Mouse (Mus musculus) CD4-positive, CD25-positive, alpha-beta regulatory T cell, adult 4 months (primary cell): ENCODE data around the gene Igfbp2. TPM values are rescaled to one million over a fixed set of nuclear protein-coding genes. Genes with fewer than 3 reads are reported as not detected.

Experiments
- ATAC-seq: one replicate; pipeline ENCODE4 v1.8.0; 2017
- polyA plus RNA-seq, 2 experiments: library from polyadenylated mRNA; unstranded; fragments of 100-300 nt; shearing (Covaris generic); gene quantifications; one replicate each; pipeline ENCODE4 v1.2.1; 2017

The Igfbp2 gene
- polyA plus RNA-seq, 2 experiments from 2014 or later = not detected

GRCm38 (mm10) chr1:72856209-72856909 lies 32.1 kb downstream of the Igfbp2 start:
- ATAC-seq = no peak

GRCm38 (mm10) chr1:72857142-72857541 lies 32.8 kb downstream of the Igfbp2 start:
- no peak for ATAC-seq

- no peak for ATAC-seq
These were observed 33.3 kb downstream of the Igfbp2 start for GRCm38 (mm10) chr1:72857631-72858030.

- ATAC-seq = no peak
These were observed 34.0 kb downstream of the Igfbp2 start for GRCm38 (mm10) chr1:72858286-72858685.

- ATAC-seq = no peak
These were observed 34.6 kb downstream of the Igfbp2 start for GRCm38 (mm10) chr1:72858874-72859273.

GRCm38 (mm10) chr1:72859963-72860362 lies 35.7 kb downstream of the Igfbp2 start:
- no peak for ATAC-seq

- no peak for ATAC-seq
These were observed 36.2 kb downstream of the Igfbp2 start for GRCm38 (mm10) chr1:72860502-72860901.

GRCm38 (mm10) chr1:72861702-72862101 lies 37.4 kb downstream of the Igfbp2 start:
- ATAC-seq = no peak

- no peak for ATAC-seq
These were observed 37.9 kb downstream of the Igfbp2 start for GRCm38 (mm10) chr1:72862248-72862647.

- ATAC-seq = no peak
These were observed 39.4 kb downstream of the Igfbp2 start for GRCm38 (mm10) chr1:72863692-72864091.

- ATAC-seq = no peak
These were observed 40.0 kb downstream of the Igfbp2 start for GRCm38 (mm10) chr1:72864272-72864671.

- ATAC-seq = no peak
These were observed 41.6 kb downstream of the Igfbp2 start for GRCm38 (mm10) chr1:72865900-72866299.

GRCm38 (mm10) chr1:72866417-72866816 lies 42.1 kb downstream of the Igfbp2 start:
- no peak for ATAC-seq

- no peak for ATAC-seq
These were observed 43.0 kb downstream of the Igfbp2 start for GRCm38 (mm10) chr1:72867346-72867745.

- ATAC-seq = no peak
These were observed 44.3 kb downstream of the Igfbp2 start for GRCm38 (mm10) chr1:72868429-72869215.

GRCm38 (mm10) chr1:72869275-72869674 lies 45.0 kb downstream of the Igfbp2 start:
- ATAC-seq = no peak

GRCm38 (mm10) chr1:72869681-72870614 lies 45.6 kb downstream of the Igfbp2 start:
- peak; percentile 57 for ATAC-seq

GRCm38 (mm10) chr1:72870615-72871336 lies 46.5 kb downstream of the Igfbp2 start:
- no peak for ATAC-seq

GRCm38 (mm10) chr1:72871337-72871696 lies 47.0 kb downstream of the Igfbp2 start:
- no peak for ATAC-seq

- no peak for ATAC-seq
These were observed 47.6 kb downstream of the Igfbp2 start for GRCm38 (mm10) chr1:72871697-72872411.

- ATAC-seq = no peak
These were observed 48.2 kb downstream of the Igfbp2 start for GRCm38 (mm10) chr1:72872521-72872920.

- ATAC-seq = no peak
These were observed 48.8 kb downstream of the Igfbp2 start for GRCm38 (mm10) chr1:72873078-72873477.
